Mouse (Mus musculus) regulatory T cell (primary cell): ENCODE data around the gene 4930578G10Rik.
"Not testable (repeated sequence)": the region's sequence is repeated elsewhere in the genome, so short reads cannot be mapped to it uniquely, and the experiment has no call there.

Source experiments
- in situ Hi-C: fragments of 300-600 bp; cut with MboI, MseI; formaldehyde crosslinking; loops from one replicate; pipeline ENCODE4 v1.15.1; 2025; ENCODE audit warnings: high pct_unique_total_duplicates

The 4930578G10Rik gene

GRCm38 (mm10) chr4:42735245-42735644 is at the start of gene 4930578G10Rik:
Gene 4930578G10Rik, plus strand, starts transcription at chr4:42735545.
- in situ Hi-C loops, result not testable (repeated sequence)

DNA sequence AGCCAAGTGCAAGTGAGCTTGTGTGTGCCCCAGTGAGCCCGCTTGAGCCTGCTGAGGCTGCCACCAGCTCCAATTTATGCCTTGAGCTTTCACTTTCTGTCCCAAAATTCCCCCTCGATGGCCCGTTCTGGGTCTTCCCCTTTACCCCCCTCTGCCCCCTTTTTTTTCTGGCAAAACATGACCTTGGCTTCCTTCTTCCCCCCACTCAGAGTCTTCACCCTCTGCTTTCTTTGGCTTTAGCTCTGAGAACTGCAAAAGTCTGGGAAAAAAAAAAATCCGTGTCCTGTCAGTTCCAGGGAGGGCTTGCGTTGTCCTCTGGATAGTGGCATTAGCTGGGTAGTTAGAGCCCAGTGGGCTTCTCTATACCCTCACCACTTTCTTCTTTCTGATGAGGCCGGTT is 21.1 kb downstream of the 4930578G10Rik start, which contains the start of gene Ccl19:
Ccl19 (minus strand) TSS at position 101 of the 400 bp plus-strand sequence.
- in situ Hi-C loops, result not testable (repeated sequence)

DNA sequence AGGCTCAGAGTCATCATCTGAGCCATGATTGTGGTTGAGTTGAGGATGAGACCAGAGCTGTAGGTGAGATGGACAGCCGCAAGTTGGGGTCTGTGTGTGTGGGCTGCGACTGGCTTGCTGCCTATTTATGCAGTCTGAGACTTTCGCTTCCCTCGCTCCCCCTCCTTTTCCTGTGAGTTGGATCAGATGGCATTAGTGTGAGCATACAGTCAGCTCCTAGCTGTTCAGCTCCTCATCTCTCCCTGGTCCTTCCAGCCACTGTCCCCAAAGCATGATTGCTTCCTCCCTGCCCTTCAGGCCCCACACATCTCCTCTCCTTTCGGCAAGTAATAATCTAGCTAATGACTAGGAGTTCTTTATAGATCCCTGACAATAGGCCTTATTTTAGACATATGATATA is 38.5 kb downstream of the 4930578G10Rik start, which contains the start of gene Ccl21a:
Ccl21a (minus strand) TSS at position 101 of the 400 bp plus-strand sequence.
- in situ Hi-C loops, result not testable (repeated sequence)

DNA sequence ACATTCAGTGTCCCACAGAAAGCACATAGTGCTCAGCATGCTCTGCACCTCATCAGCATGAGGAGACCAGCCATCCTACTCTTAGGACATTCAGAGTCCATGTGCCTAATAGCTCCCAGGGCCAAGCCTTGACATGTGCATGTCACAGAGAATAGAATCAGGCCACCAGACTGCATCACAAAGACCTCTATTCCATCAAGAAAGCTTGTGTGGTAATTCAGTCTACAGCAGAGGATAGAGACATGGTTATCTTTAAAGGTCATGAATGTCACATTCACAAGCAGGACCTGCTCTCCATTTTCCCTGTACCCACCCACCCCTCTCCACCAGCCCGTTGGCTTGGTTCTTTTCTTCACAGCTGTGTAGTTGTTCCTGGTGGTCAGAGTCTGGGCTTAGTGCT is 118.4 kb downstream of the 4930578G10Rik start, which contains the start of gene Fam205a1:
Fam205a1 (minus strand) TSS at position 101 of the 400 bp plus-strand sequence.
- in situ Hi-C loops, result loop anchor here (10.0 kb wide), 1 partner anchor 329 kb away; the partner anchor contains the start of gene Fam205a2

- in situ Hi-C loops, result loop anchor here (10.0 kb wide), 1 partner anchor 332 kb away; the partner anchor contains the start of gene Fam205a2
Observed at GRCm38 (mm10) chr4:42856671-42857070, 121.3 kb downstream of the 4930578G10Rik start, which contains the start of gene Gm12394. Gene Gm12394, minus strand, starts transcription at chr4:42856771.

DNA sequence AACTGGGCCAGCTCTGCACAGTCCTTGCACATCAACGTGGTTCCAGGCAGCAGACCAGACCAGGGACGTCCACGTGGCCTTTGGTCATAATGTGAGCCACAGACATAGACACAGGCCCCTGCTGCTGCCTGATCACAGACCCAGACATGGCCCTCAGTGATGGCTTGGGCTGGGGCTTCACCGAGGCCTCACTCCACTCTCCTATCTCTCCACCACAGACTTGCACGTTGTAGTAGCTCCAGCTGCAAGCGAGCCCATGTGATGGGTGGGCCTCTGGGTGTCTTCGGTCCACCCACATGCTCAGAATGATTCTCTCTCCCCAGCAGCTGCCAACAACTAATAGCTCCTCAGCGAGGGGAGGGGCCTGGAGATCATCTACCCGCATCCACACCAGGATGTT is 125.1 kb downstream of the 4930578G10Rik start:
- in situ Hi-C loops, result loop anchor here (10.0 kb wide), 3 partner anchors 316 to 906 kb away; no protein-coding TSS in a partner anchor

DNA sequence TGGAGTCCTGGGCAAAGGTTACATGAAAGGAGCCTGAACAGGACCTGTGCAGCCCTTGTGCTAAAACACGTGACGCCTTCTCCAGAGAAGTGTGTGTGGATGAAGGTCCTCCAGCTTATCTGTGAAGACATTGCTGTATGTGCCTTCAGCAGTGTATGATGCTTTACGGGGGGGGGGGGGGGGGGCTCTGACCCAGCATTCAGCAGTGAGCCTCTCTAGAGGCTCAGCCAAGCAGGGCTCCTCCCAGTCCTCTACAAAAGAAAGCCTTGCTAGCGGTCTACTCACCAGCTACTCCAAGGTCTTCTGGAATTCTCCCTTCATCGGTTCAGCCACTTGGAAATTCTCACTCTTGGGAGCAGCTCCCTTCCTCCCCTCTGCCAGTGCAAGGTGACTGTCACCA is 128.1 kb downstream of the 4930578G10Rik start:
- in situ Hi-C loops, result loop anchor here (10.0 kb wide), 3 partner anchors 319 to 909 kb away; no protein-coding TSS in a partner anchor

- in situ Hi-C loops, result loop anchor here (10.0 kb wide), 3 partner anchors 323 to 913 kb away; no protein-coding TSS in a partner anchor
Observed at GRCm38 (mm10) chr4:42867390-42867789, 132.0 kb downstream of the 4930578G10Rik start.

GRCm38 (mm10) chr4:42868193-42868592 is 132.8 kb downstream of the 4930578G10Rik start:
- in situ Hi-C loops, result loop anchor here (10.0 kb wide), 3 partner anchors 323 to 913 kb away; no protein-coding TSS in a partner anchor

DNA sequence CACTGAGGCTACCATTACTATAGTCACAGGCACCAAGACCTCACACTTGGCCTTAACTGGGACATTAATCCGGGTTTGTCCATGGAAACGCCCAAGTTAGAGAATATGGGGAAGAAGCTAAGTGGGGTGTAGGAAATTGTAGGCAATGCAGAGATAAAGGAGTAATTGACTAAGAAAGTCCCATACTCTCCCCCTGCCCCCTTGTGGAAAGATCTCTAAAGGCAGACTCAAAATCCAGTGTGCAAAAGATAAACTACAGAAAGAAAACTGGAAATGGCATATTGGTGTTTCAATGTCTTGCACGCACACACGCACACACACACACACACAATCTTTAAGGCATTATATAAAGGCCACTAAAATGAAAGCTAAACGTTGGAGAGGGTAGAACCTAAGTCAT is 135.4 kb downstream of the 4930578G10Rik start:
- in situ Hi-C loops, result loop anchor here (5.0 kb wide), 1 partner anchor 92 kb away; no protein-coding TSS in a partner anchor

DNA sequence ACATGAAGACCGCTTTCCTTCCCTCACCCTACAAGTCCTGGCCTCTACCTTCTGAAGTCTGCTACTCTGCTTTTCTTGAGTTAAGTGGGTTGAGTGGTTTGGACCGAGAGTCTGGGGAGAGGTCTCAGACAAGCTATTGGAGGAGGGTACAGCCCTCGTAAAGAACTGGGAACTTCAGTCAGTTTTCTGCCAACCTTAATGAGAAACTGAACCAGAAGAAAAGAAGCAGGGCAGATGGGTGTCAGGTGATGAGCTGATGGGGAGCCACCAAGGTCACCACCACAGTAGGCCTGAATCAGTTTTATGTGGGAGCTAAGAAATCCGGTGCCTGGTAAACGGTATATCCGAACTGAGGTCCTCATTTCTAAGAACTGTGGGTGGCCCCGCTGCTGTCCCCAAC is 136.8 kb downstream of the 4930578G10Rik start:
- in situ Hi-C loops, result loop anchor here (5.0 kb wide), 1 partner anchor 90 kb away; no protein-coding TSS in a partner anchor

GRCm38 (mm10) chr4:42872746-42873435 is 137.5 kb downstream of the 4930578G10Rik start:
- in situ Hi-C loops, result loop anchor here (5.0 kb wide), 1 partner anchor 89 kb away; no protein-coding TSS in a partner anchor

- in situ Hi-C loops, result loop anchor here (5.0 kb wide), 1 partner anchor 88 kb away; no protein-coding TSS in a partner anchor
Observed at GRCm38 (mm10) chr4:42874134-42874533, 138.8 kb downstream of the 4930578G10Rik start, which contains the start of gene Fam205c. Gene Fam205c, minus strand, starts transcription at chr4:42874234.

- in situ Hi-C loops, result no loop called here
Observed at GRCm38 (mm10) chr4:42876586-42877291, 141.4 kb downstream of the 4930578G10Rik start.

DNA sequence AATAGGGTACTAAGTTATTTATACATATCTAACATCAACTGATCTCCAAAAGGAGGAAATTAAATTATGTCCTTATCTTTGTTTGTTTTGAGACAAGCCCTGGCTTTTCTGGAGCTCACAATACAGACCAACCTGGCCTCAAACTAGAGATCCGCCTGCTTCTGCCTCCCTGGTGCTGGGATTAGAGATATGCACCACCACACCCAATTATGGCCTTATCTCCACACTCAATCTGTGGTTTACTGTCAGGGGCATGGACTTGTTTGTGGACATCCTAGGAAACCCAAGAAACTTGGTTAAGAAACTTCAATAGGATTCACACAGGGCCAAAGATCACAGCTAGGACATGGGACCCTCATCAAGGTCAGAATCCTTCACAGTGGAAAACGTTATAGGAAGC is 142.3 kb downstream of the 4930578G10Rik start:
- in situ Hi-C loops, result no loop called here

GRCm38 (mm10) chr4:42879829-42880676 is 144.7 kb downstream of the 4930578G10Rik start:
- in situ Hi-C loops, result no loop called here

GRCm38 (mm10) chr4:42880677-42880948 is 145.3 kb downstream of the 4930578G10Rik start:
- in situ Hi-C loops, result no loop called here

DNA sequence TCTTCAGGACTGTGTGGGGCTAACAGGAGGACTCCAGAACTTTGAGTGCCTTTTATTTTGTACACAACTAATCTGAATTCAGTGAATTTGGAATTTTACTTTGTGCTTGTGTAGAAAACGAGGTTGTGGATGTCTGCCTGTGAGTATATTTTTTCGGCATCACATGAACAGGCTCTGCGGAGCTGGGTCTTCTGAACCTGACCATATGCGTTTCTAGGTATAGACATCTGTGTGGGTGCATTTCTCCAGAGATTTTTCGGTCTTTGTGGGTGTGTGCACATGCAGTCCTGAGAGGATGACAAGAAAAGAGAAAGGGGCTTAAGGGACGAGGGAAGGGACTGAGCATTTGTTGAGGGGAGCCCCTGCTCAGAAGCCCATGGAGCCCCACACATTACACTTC is 151.6 kb downstream of the 4930578G10Rik start:
- in situ Hi-C loops, result no loop called here

- in situ Hi-C loops, result no loop called here
Observed at GRCm38 (mm10) chr4:42888806-42889205, 153.5 kb downstream of the 4930578G10Rik start.

DNA sequence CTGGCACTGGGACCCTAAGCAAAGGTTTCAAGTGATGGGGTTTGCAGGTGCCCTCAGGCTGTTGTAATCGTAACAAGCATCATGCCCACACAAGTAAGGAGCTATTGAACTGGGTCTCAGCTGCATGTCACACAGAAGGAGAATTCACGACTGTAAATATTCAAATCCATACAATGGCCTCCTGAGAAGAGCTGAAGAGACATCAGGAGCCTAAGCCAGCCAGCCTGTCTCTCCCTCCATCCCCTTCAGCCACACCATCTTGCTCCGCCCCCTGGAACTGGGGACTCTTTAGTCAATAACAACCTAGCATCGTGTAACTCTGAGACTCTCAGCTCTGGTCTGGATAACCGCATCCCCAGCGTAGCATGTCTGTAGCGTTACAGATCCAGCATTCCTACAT is 155.8 kb downstream of the 4930578G10Rik start:
- in situ Hi-C loops, result no loop called here

- in situ Hi-C loops, result no loop called here
Observed at GRCm38 (mm10) chr4:42895118-42895517, 159.8 kb downstream of the 4930578G10Rik start.
